Mouse (Mus musculus) ES-Bruce4 (cell line): ENCODE measurements around the gene Bloc1s3.
A peak's percentile ranks its signal among the peaks of the same experiment; 100 is the strongest.

Source experiments
- CTCF ChIP-seq: IDR thresholded peaks from one replicate; pipeline ENCODE4 v1.8.1; 2011; ENCODE audit warnings: low read depth, low read length
- EP300 ChIP-seq: IDR thresholded peaks from 2 replicates; pipeline ENCODE4 v1.6.1; 2011; ENCODE audit warnings: low read depth, low read length; ENCODE audit not compliant: insufficient read depth

DNA sequence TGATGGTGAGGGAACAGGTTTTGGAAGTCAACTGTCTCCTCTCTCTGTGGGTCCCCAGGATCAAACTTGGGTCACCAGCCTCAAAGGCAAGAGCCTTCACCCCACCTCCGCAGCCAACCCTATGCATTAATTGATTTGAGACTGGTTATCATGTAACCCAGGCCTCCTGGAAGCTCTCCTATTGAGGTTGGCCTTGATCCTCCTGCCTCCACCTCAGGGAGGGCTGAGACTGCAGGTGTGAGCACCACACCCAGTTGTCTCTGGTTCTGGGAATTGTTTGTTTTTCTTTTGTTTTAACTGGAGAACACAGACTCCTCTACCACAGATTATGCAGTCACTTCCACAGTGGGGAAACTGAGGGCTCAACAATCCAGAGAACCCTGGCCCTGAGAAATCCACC is 47.7 kb downstream of the Bloc1s3 start:
- 0 out of 2 replicates have a peak, but pooled peaks have one; percentile 43 for TF ChIP-seq EP300
- TF ChIP-seq CTCF = no peak
